ENCODE assay signal across 20 mouse cellular contexts in the genomic region with DNA sequence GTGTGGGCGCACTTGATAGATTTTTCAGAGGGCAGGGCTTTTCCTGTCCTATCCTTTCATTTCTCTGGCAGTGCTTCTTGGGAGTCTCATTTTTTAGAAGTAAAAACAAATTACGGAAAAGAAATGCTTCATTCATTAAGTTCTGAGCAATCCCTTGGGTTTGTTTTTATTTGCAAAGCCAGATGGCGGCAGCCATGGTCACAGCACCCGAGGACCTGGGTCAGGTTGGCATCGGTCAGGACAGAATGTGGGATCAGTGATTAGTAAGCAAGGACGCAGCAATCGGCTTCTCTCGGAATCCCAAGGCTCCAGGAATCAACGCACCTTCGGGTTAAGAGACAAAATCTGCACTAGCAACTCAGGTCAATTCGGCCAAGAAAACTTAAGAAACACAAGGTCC.
DNase-seq lines count a peak whose midpoint lies in the region; ATAC-seq lines count a peak whose summit lies in the region.
"Had no signal": no experiment of that assay in that cellular context is flagged by ENCODE, and none has a peak within 500 bp of the region (broad histone marks: within the 10 kb centered on the region; RNA-seq: fewer than 3 reads in every experiment).

No protein-coding gene starts in this region.

- no peak for DNase-seq in kidney, adult 18-20 months
- DNase-seq in neural tube, embryonic 10.5 days (ENCODE audit: extremely low spot score, low spot score), result no peak
- DNase-seq in adrenal gland, postnatal 14 days, result peak; percentile 29
- DNase-seq in cerebellum, postnatal 25 days, result no peak
- DNase-seq: cerebellum, adult 8-10 months; gastrocnemius, adult 2 months; heart, postnatal 14 days; kidney, adult 2 months; layer of hippocampus, postnatal 36 days; lung, adult 18-20 months; spleen, adult 18-20 months had no signal

- peaks cover 19% of the 10 kb centered on the region for H3K4me1 ChIP-seq in kidney, embryonic 15.5 days
- H3K4me1 ChIP-seq in neural tube, embryonic 12.5 days, result peaks cover 9% of the 10 kb centered on the region; the same call in 1 of the 2 replicates
- peaks cover 4% of the 10 kb centered on the region; the same call in 1 of the 2 replicates for H3K4me1 ChIP-seq in limb, embryonic 15.5 days
- H3K4me1 ChIP-seq: midbrain, embryonic 13.5 days had no signal

- H3K9me3 ChIP-seq in kidney, embryonic 15.5 days (replicated peaks), result no peaks in the 10 kb centered on the region
- no peaks in the 10 kb centered on the region for H3K9me3 ChIP-seq in neural tube, embryonic 12.5 days
- H3K9me3 ChIP-seq in limb, embryonic 15.5 days, result no peaks in the 10 kb centered on the region
- H3K9me3 ChIP-seq: embryonic facial prominence, embryonic 10.5 days; forebrain, embryonic 12.5 days; heart, embryonic 12.5 days; hindbrain, embryonic 12.5 days; midbrain, embryonic 13.5 days had no signal

- peak overlapping the region; percentile 48 for H3K4me2 ChIP-seq in kidney, embryonic 15.5 days
- H3K4me2 ChIP-seq in neural tube, embryonic 12.5 days (replicated peaks), result peak overlapping the region; percentile 14; the same call in 1 of the 2 replicates
- H3K4me2 ChIP-seq in limb, embryonic 15.5 days, result 0 out of 2 replicates have a peak overlapping the region, but pooled peaks have one; percentile 10
- H3K4me2 ChIP-seq: forebrain, embryonic 12.5 days; heart, embryonic 12.5 days; hindbrain, embryonic 12.5 days; liver, embryonic 11.5 days; midbrain, embryonic 13.5 days had no signal

- ATAC-seq in kidney, embryonic 15.5 days (replicated peaks; ENCODE audit: low FRiP score), result no peak
- ATAC-seq in neural tube, embryonic 12.5 days (ENCODE audit: low FRiP score, low read depth), result no peak
- ATAC-seq in limb, embryonic 15.5 days (ENCODE audit: insufficient number of reproducible peaks, low FRiP score, low TSS enrichment, low read depth), result no peak
- ATAC-seq: midbrain, embryonic 13.5 days had no signal

- WGBS in kidney, embryonic 15.5 days, result 45% methylated on average over 11 of the region's 11 CpGs
- WGBS in neural tube, embryonic 12.5 days, result 79% methylated on average over 11 of the region's 11 CpGs
- WGBS in limb, embryonic 15.5 days, result 65% methylated on average over 11 of the region's 11 CpGs

- H3K4me3 ChIP-seq in kidney, embryonic 15.5 days (replicated peaks), result no peak overlapping the region; the same call in 1 of the 2 replicates
- H3K4me3 ChIP-seq in neural tube, embryonic 12.5 days, result no peak overlapping the region
- no peak overlapping the region for H3K4me3 ChIP-seq in limb, embryonic 15.5 days
- H3K4me3 ChIP-seq: embryonic facial prominence, embryonic 10.5 days; forebrain, embryonic 12.5 days; gastrocnemius, adult 2 months; heart, embryonic 12.5 days; hindbrain, embryonic 12.5 days; midbrain, embryonic 13.5 days had no signal

- H3K36me3 ChIP-seq in kidney, embryonic 15.5 days, result no peaks in the 10 kb centered on the region
- no peaks in the 10 kb centered on the region for H3K36me3 ChIP-seq in neural tube, embryonic 12.5 days
- no peaks in the 10 kb centered on the region for H3K36me3 ChIP-seq in limb, embryonic 15.5 days
- H3K36me3 ChIP-seq: embryonic facial prominence, embryonic 10.5 days; forebrain, embryonic 12.5 days; heart, embryonic 12.5 days; hindbrain, embryonic 12.5 days; midbrain, embryonic 13.5 days had no signal

- H3K27me3 ChIP-seq in kidney, embryonic 15.5 days, result no peaks in the 10 kb centered on the region
- H3K27me3 ChIP-seq in neural tube, embryonic 12.5 days (replicated peaks), result no peaks in the 10 kb centered on the region
- no peaks in the 10 kb centered on the region for H3K27me3 ChIP-seq in limb, embryonic 15.5 days
- H3K27me3 ChIP-seq: hindbrain, embryonic 12.5 days; midbrain, embryonic 13.5 days had no signal

- H3K9ac ChIP-seq in kidney, embryonic 15.5 days, result no peak overlapping the region
- H3K9ac ChIP-seq in neural tube, embryonic 12.5 days, result no peak overlapping the region
- H3K9ac ChIP-seq in limb, embryonic 15.5 days, result no peak overlapping the region
- H3K9ac ChIP-seq: forebrain, embryonic 12.5 days; heart, embryonic 12.5 days; hindbrain, embryonic 12.5 days; midbrain, embryonic 13.5 days had no signal

- no peak overlapping the region for H3K27ac ChIP-seq in kidney, embryonic 15.5 days
- H3K27ac ChIP-seq in neural tube, embryonic 12.5 days, result no peak overlapping the region
- no peak overlapping the region for H3K27ac ChIP-seq in limb, embryonic 15.5 days
- H3K27ac ChIP-seq: embryonic facial prominence, embryonic 10.5 days; forebrain, embryonic 12.5 days; gastrocnemius, adult 2 months; hindbrain, embryonic 12.5 days; midbrain, embryonic 13.5 days had no signal
